Mouse (Mus musculus) erythroblast, embryonic 14.5 days (primary cell): ENCODE data around the gene Narfl.

ENCODE experiments used
- GATA1 ChIP-seq: IDR thresholded peaks from 2 replicates; pipeline ENCODE4 v1.6.1; 2012; ENCODE audit warnings: low read length, inconsistent platforms, mixed read lengths
- TAL1 ChIP-seq: IDR thresholded peaks from 3 replicates; pipeline ENCODE4 v1.6.1; 2012; ENCODE audit warnings: low read length, inconsistent platforms, mixed read lengths

GRCm38 (mm10) chr17:25823452-25823851 is 49.9 kb downstream of the Narfl start, which contains the start of gene Wdr24:
- TF ChIP-seq TAL1 (no peak), GATA1 (no peak)
